Mouse (Mus musculus): ENCODE data around the gene Rmdn2.

Rmdn2 gene

DNA sequence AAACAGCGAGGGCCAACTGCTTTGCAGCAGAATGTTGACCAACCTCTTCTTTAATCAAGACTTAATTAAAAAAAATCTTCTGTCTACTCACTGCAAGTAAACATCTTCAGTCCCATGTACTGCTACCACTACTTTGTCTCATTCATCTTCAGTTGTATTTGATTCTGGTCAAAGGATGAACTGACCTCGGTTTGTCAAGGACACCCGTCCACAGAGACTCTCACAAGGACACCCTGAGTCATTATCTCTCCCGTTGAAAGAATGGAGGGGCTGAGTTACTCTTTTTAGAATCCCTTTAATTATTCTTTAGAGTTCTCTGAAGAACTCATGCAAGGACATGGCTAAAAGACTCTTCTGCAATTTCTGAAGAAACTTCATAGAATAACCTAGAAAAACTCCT lies at the start of gene Rmdn2:
Gene Rmdn2, plus strand, starts transcription at position 319 of the 400 bp plus-strand sequence.
- TF ChIP-seq GATA4 (IDR thresholded peaks at IDR 0.05; ENCODE audit: insufficient replicate concordance, low read length) = no peak

DNA sequence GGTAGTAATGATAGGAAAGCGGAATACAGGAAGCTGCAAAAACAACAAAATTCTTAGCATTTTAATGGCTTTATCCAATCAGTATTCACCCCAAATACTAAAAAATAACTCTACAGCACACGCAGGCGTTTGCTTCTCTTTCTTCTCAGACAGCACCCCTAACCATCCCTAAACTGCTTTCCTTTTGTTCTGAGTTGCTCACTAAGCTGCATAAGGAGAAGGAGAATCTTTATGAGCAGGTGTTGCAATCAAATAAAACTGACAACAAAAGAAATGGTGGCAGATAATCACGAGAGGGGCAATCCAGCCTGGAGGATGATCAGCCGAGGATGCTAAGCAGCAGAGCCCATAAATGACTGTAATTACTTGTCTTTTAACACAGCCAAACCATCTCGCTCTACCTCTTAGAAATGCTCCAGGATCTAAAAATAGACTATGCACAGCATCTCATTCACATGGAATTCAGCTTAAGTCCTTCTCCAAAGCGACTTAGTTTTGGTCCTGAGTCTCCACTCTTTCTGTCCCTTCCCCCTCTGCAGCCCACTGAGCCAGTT lies 48.5 kb upstream of the Rmdn2 start:
- no peak for TF ChIP-seq GATA4 (IDR thresholded peaks at IDR 0.05; ENCODE audit: insufficient replicate concordance, low read length)

DNA sequence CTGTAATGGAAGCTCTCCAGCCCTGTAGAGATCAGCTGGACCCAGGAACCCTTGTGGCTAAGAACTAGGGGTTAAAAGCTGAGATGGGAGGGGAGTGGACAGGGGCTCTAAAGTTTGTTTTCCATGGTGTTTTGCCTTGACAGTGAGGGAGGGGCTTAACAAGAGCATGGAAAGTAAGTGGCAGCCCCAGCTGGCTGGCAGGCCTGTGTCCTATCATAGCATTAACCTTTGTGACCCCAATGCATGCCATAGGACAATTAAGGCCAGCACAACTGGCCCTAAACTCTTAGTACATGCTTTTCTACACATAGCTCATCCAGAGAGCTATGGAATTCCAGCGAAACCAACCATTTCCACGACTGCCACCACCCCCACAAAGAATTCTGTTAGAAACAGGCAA lies 47.9 kb upstream of the Rmdn2 start:
- no peak for TF ChIP-seq GATA4 (IDR thresholded peaks at IDR 0.05; ENCODE audit: insufficient replicate concordance, low read length)

DNA sequence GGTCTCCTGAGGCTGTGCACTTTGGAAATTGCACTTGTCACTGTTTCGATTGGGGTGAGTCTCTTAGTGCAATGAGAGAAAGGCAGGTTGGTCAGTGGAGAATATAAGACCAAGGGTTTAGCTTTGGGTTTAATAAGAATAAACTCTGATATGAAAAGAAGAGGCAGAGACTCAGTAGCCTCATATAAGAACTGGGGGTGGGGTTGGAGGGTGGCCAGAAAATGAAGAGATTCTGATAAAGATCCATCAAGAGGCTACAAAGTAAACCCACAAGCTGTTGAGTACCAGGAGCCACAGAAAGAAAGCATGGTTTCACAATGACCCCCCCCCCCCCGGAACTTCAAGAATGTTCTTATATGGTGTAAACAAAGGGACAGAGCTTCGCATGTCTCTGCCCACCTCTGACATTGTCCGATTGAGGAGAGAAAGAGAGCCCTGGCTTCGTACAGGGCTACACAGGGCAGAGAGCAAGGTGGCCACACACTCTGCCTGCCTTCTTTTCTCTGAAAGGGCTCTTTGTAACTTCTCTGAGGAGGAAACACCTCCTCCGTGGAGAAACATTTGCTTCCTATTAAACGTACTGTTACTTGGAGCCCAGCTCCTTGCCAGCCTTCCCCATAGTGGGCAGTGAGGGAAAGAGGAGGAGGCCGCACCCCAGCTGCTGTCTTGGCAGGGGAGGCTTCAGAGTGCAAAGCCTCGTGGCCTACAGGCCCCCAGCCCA lies 46.3 kb upstream of the Rmdn2 start:
- no peak for TF ChIP-seq GATA4 (IDR thresholded peaks at IDR 0.05; ENCODE audit: insufficient replicate concordance, low read length)

DNA sequence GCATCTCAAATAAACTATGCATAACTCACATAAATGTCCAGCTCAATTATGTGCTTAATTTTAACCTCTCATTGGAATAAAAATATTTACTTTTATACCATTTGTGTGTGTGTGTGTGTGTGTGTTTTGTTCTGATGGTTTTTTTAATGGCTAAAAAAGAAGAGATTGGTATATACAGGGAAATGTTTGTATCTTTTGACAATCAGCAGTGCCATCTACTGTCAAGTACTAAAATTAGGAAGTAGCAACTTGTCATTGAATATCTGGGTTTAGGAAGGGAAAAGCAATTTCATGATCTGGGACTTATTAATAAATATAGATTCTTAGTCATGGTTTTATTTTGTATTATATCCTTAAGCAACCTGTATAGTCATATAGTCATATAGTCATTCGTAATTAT lies 43.3 kb upstream of the Rmdn2 start:
- no peak for TF ChIP-seq GATA4 (IDR thresholded peaks at IDR 0.05; ENCODE audit: insufficient replicate concordance, low read length)

DNA sequence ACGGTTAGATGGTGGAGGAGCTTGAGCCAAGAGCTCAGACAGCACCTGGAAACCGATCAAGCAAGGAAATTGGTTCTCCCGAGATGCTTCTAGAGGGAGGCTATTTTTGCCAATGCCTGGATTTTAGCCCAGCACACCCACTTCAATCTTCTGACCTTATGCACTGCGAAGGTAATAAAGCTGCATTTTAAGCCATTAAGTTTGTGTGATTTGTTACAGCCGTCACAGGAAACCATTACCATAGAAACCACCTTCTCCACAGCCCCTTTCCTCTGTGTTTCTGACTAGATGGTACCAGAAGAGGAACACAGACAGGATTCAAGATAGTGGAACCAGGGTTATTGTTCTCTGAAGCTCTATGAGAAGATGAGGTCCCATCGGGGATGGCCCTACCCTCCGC lies 33.3 kb upstream of the Rmdn2 start:
- TF ChIP-seq GATA4 (IDR thresholded peaks at IDR 0.05; ENCODE audit: insufficient replicate concordance, low read length) = no peak

DNA sequence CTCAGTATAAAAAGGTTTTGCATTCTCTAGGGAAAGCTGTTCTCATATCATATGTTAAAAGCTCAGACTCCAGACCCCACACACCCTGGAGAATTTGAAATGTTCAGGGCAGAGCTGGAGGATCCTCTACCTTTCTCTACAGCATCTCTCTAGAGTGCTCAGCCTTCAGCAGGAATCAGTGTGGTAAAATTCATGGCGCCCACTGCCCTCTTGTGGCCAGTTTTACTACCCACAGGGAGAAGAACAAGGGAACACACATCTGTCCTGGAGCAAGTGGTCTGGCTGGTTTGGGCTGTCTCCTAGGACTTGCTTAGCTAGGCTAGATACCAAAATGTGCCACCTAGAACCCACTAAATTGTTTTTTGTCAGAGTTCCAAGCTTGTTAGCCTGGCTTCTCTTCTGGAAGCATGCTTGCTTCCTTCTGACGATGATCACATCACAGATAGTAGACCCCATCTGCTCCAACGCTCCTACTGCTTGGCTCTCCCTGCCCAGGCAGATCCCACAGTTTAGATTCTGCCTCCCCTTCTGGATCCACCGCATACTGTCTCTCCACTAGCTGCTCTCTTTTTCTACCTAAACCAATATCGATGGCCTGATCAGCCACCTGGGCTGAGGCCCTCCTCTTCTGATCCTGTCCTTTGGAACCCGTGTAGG lies 31.3 kb upstream of the Rmdn2 start:
- no peak for TF ChIP-seq GATA4 (IDR thresholded peaks at IDR 0.05; ENCODE audit: insufficient replicate concordance, low read length)

DNA sequence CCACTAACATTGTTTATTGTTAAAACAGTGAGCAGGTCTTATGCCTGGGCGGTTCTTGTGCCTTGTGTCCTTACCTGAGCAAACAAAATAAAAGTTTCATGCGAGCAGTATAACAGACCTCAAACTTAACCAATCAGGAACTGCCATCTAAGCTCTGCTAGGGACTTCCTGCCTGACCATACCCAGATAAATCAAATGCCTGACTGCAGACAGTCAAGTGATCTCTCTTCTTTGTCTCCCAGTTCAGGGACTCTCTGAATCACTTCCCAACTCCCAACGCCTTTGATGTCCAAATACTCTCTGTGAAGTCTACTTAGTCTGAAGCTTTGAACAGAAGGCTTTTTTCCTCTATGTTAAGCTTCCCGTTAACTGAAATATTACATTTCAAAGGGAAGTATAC lies 28.2 kb upstream of the Rmdn2 start:
- no peak for TF ChIP-seq GATA4 (IDR thresholded peaks at IDR 0.05; ENCODE audit: insufficient replicate concordance, low read length)

DNA sequence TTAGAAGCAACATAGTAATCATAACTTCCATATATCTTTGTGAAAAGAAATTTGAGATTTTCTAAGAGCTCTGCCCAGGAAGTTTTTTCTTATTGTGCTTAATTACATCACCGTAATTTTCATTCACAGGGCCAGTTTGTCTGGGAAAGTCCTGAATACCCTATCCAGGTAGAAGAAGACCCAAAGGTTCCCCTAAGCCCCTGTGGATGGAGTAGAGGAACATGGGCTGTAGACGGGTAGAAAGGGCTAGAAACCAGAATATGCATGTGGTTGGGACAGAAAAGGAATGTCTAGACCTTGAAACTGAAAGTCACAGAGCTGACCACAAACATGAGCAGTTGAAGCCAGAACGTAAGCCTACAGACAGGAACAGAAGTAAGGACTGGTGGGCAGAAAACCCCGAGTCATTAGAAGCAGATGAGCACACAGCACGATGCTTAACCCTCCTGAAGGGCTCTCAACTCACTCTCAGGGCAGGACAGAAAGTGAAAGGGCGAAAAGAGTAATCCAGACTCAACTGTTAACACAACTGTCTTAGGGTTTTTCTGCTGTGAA lies 27.3 kb upstream of the Rmdn2 start:
- no peak for TF ChIP-seq GATA4 (IDR thresholded peaks at IDR 0.05; ENCODE audit: insufficient replicate concordance, low read length)

DNA sequence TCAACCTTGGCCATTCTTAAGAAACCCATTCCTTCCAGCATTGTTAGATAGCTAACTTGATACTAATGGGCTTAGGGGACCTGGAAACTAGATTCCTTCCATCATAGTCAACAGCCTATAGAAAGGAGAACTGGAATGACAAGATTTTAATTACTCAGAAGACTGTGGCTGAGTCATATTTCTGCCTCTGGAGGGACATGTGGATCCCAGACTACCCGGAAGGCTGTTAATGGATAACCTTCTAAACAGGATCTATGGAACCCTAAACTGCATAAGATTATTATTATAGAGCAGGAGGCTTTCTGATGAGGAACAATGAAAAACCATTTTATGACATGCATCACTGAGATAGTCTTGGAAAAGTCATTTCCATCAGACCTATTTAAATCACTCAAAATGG lies 21.8 kb upstream of the Rmdn2 start:
- TF ChIP-seq GATA4 (IDR thresholded peaks at IDR 0.05; ENCODE audit: insufficient replicate concordance, low read length) = no peak

DNA sequence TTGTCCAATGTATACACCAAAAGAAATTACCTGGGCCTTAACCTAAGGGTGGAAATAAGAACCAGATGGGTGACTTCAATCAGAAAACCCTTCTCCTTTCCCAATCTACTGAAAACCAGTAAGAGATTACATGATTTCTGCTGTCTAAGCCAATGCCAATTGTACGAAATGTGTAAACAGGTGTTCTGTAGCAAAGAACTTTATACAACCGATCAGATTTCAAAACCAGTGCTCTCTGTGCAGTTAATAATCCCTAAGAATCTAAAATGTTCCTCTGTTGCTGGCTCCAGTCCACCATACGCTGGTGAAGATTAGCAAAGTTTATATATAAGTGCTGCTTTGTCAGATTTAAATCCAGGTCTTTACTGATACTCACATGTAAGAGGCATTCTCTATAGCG lies 15.7 kb upstream of the Rmdn2 start:
- no peak for TF ChIP-seq GATA4 (IDR thresholded peaks at IDR 0.05; ENCODE audit: insufficient replicate concordance, low read length)

DNA sequence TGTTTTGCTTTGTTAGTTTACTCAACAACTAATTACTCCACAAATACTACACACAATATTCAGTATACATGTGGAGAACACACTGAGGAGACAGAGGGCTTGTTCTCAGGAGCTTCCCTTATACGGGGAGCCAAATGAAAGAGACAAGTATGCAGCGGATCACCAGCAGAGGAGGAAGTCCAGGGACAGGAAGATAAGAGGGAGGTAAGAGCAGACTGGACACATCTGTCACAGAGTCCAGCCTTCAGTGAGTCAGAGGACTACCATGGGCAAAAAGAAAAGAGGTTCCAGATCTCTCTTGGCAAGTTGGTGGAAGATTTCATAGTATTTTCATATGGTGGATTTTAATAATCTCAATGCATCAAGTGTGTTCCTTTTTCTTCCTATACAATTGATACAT lies 13.5 kb upstream of the Rmdn2 start:
- no peak for TF ChIP-seq GATA4 (IDR thresholded peaks at IDR 0.05; ENCODE audit: insufficient replicate concordance, low read length)

DNA sequence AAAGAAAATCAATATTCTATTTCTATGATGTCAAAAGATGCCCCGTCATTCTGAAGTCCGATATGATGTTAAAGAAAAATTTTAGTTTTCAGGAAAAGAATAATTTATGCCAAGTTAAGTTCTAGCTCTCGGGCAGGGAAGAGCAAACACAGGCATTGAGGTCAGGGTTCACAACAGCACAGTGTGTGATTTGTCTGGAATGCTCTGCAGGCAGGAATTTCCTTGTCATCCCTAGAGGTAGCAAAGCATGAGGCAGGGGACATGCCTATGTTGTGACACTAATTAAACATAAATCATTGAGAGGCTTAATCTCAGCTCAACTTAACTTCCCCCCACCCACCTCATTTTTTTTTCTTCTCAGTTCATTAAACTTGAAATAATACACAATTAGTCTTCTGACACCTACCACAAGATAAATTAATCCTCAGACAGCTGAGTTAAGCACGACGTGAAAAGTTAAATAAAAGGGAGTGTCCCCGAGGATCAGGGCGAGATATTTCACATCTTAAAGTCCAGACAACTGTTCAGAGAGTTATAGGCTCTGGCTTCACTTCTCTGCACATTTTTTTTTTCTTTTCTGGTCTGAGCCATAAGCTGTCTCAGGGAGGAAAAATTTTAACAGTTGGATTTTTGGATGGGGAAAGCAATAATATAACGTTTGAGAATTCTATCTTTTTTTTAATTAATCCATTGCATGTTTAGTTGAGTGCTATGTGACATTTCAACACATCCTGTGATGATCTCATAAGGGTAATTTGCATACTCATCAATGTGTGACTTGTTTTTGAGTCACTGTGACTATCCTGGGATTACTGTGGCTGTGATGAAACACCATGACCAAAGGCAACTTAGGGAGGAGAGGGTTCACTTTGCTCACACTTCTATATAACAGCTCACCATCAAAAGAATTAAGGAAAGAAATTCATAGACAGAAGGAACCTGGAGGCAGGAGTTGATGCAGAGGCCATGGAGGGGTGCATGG lies 12.8 kb upstream of the Rmdn2 start:
- no peak for TF ChIP-seq GATA4 (IDR thresholded peaks at IDR 0.05; ENCODE audit: insufficient replicate concordance, low read length)

DNA sequence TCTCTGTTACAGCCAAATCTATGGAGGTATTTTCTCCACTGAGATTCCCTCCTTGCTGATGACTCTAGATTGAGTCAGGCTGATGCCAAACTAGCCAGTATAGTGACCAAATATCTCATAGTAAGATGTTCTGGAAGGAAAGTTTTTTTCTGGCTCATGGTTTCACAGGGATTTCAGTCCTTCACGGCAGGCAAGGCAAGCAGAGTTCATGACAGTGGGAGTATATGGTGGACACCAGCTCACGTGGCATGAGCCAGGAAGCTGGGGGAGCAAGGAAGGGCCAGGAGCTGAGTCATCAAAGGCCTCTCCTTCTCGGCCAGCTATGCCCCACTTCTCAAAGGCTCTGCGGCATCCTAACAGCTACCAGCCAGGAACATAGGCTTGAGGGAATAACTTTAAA lies 11.6 kb upstream of the Rmdn2 start:
- no peak for TF ChIP-seq GATA4 (IDR thresholded peaks at IDR 0.05; ENCODE audit: insufficient replicate concordance, low read length)

DNA sequence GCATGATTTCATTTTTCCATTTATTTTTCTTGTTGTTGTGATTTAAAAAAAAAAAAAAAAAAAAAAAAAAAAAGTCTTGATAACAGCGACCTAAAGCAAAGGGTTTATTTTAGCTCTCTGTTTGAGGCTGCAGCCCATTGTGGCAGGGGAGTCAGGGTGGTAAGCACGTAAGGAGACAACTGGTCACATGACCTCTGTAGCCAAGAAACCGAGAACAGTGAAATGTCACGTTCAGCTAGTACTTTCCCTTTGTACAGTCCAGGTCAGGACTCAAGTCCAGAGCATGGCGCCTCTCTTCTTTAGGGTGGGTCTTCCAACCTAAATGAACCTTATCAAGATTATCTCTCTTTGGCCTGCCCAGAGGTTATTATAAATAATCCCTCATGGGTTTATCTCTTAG lies 9.3 kb upstream of the Rmdn2 start:
- no peak for TF ChIP-seq GATA4 (IDR thresholded peaks at IDR 0.05; ENCODE audit: insufficient replicate concordance, low read length)
